Mouse (Mus musculus): ENCODE measurements around the gene Amh. TPM values are rescaled to one million over a fixed set of nuclear protein-coding genes. Genes with fewer than 3 reads are reported as not detected.

The Amh gene
- polyA plus RNA-seq, 1 experiment: 0.17 TPM

- Histone ChIP-seq H3K4me3 (ENCODE audit: insufficient read depth, low read depth, low read length) (no peak overlapping the region), H3K36me3 (ENCODE audit: control insufficient read depth, insufficient read depth, low read length) (no peaks in the 10 kb centered on the region), H3K27me3 (replicated peaks; ENCODE audit: control insufficient read depth, insufficient read depth, low read length) (no peaks in the 10 kb centered on the region), H3K4me1 (ENCODE audit: control insufficient read depth, insufficient read depth, low read length) (no peaks in the 10 kb centered on the region), H3K27ac (ENCODE audit: insufficient read depth, low read depth, low read length) (no peak overlapping the region)
- 43% methylated on average over 2 of the region's 2 CpGs for WGBS
- no peak for DNase-seq
- TF ChIP-seq CTCF (conservative IDR thresholded peaks at IDR 0.05; ENCODE audit: insufficient read depth, insufficient read length, low read depth, low read length) (no peak), POLR2A (IDR thresholded peaks at IDR 0.05; ENCODE audit: low read depth, low read length) (no peak)
Observed at GRCm38 (mm10) chr10:80837827-80838226, 32.8 kb downstream of the Amh start.

GRCm38 (mm10) chr10:80838346-80838912 lies 33.4 kb downstream of the Amh start:
- no peaks in the 10 kb centered on the region for H3K36me3 ChIP-seq (ENCODE audit: control insufficient read depth, insufficient read depth, low read length)
- no peaks in the 10 kb centered on the region for H3K27me3 ChIP-seq (replicated peaks; ENCODE audit: control insufficient read depth, insufficient read depth, low read length)
- WGBS: 75% methylated on average over 2 of the region's 2 CpGs
- H3K4me1 ChIP-seq (ENCODE audit: control insufficient read depth, insufficient read depth, low read length): no peaks in the 10 kb centered on the region
- H3K4me3 ChIP-seq (ENCODE audit: insufficient read depth, low read depth, low read length): no peak overlapping the region
- no peak for DNase-seq
- TF ChIP-seq POLR2A (IDR thresholded peaks at IDR 0.05; ENCODE audit: low read depth, low read length) (no peak), CTCF (conservative IDR thresholded peaks at IDR 0.05; ENCODE audit: insufficient read depth, insufficient read length, low read depth, low read length) (no peak)
- H3K27ac ChIP-seq (ENCODE audit: insufficient read depth, low read depth, low read length): no peak overlapping the region

DNA sequence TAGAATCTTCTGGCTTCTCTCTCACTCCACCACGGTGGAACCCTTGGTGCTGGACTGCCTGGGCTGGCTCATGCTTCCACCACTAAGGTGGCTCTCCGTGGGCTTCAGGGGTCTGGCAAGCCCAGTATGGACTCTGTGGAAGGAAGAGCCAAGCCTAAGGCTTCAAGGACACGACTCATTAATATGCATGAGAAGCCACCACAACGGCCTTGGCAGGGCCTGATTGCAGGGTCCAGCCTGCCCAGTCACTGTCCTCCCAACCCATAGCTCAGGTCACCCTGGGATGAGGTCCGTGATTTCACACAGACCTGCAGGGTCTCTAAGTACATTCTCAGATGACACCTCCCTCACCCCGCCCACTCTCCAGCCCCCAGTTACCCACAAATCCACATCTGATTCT lies 34.8 kb downstream of the Amh start:
- no peak overlapping the region for H3K27ac ChIP-seq (ENCODE audit: insufficient read depth, low read depth, low read length)
- H3K36me3 ChIP-seq (ENCODE audit: control insufficient read depth, insufficient read depth, low read length): no peaks in the 10 kb centered on the region
- DNase-seq: no peak
- no peaks in the 10 kb centered on the region for H3K4me1 ChIP-seq (ENCODE audit: control insufficient read depth, insufficient read depth, low read length)
- TF ChIP-seq CTCF (conservative IDR thresholded peaks at IDR 0.05; ENCODE audit: insufficient read depth, insufficient read length, low read depth, low read length) (no peak), POLR2A (IDR thresholded peaks at IDR 0.05; ENCODE audit: low read depth, low read length) (no peak)
- no peak overlapping the region for H3K4me3 ChIP-seq (ENCODE audit: insufficient read depth, low read depth, low read length)
- H3K27me3 ChIP-seq (replicated peaks; ENCODE audit: control insufficient read depth, insufficient read depth, low read length): no peaks in the 10 kb centered on the region; the same call in 1 of the 2 replicates
- 53% methylated on average over 6 of the region's 6 CpGs for WGBS

- 79% methylated on average over 2 of the region's 2 CpGs for WGBS
- no peak overlapping the region for H3K4me3 ChIP-seq (ENCODE audit: insufficient read depth, low read depth, low read length)
- no peaks in the 10 kb centered on the region for H3K36me3 ChIP-seq (ENCODE audit: control insufficient read depth, insufficient read depth, low read length)
- TF ChIP-seq CTCF (conservative IDR thresholded peaks at IDR 0.05; ENCODE audit: insufficient read depth, insufficient read length, low read depth, low read length): no peak
- no peak for TF ChIP-seq POLR2A (IDR thresholded peaks at IDR 0.05; ENCODE audit: low read depth, low read length)
- DNase-seq: no peak
- no peak overlapping the region for H3K27ac ChIP-seq (ENCODE audit: insufficient read depth, low read depth, low read length)
- H3K4me1 ChIP-seq (ENCODE audit: control insufficient read depth, insufficient read depth, low read length): no peaks in the 10 kb centered on the region
- no peaks in the 10 kb centered on the region; the same call in 1 of the 2 replicates for H3K27me3 ChIP-seq (replicated peaks; ENCODE audit: control insufficient read depth, insufficient read depth, low read length)
Observed at GRCm38 (mm10) chr10:80841685-80842084, 36.6 kb downstream of the Amh start.

DNA sequence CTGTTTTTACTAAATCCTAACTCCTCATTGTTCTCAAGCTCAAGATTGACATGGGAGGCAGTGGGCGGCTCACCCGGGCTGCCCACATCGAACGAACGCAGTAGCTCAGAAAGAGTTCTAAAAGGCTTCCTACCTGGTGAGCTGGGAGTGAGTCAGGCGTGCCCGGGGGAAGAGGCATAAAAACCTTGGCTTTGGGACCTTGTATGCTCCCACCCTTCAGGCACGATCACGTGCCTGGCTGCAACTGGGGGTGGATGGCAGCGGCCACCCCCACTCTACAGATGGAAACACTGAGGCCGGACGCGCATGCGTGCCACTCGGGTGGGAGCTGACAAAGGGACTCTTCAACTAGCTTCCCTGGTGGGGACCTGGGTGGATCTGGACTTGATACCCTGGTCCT lies 37.3 kb downstream of the Amh start:
- Histone ChIP-seq H3K36me3 (ENCODE audit: control insufficient read depth, insufficient read depth, low read length) (no peaks in the 10 kb centered on the region), H3K4me1 (ENCODE audit: control insufficient read depth, insufficient read depth, low read length) (no peaks in the 10 kb centered on the region), H3K4me3 (ENCODE audit: insufficient read depth, low read depth, low read length) (no peak overlapping the region), H3K27me3 (replicated peaks; ENCODE audit: control insufficient read depth, insufficient read depth, low read length) (no peaks in the 10 kb centered on the region; the same call in 1 of the 2 replicates), H3K27ac (ENCODE audit: insufficient read depth, low read depth, low read length) (no peak overlapping the region)
- WGBS: 77% methylated on average over 15 of the region's 15 CpGs
- no peak for DNase-seq
- no peak for TF ChIP-seq CTCF (conservative IDR thresholded peaks at IDR 0.05; ENCODE audit: insufficient read depth, insufficient read length, low read depth, low read length)
- TF ChIP-seq POLR2A (IDR thresholded peaks at IDR 0.05; ENCODE audit: low read depth, low read length): no peak

DNA sequence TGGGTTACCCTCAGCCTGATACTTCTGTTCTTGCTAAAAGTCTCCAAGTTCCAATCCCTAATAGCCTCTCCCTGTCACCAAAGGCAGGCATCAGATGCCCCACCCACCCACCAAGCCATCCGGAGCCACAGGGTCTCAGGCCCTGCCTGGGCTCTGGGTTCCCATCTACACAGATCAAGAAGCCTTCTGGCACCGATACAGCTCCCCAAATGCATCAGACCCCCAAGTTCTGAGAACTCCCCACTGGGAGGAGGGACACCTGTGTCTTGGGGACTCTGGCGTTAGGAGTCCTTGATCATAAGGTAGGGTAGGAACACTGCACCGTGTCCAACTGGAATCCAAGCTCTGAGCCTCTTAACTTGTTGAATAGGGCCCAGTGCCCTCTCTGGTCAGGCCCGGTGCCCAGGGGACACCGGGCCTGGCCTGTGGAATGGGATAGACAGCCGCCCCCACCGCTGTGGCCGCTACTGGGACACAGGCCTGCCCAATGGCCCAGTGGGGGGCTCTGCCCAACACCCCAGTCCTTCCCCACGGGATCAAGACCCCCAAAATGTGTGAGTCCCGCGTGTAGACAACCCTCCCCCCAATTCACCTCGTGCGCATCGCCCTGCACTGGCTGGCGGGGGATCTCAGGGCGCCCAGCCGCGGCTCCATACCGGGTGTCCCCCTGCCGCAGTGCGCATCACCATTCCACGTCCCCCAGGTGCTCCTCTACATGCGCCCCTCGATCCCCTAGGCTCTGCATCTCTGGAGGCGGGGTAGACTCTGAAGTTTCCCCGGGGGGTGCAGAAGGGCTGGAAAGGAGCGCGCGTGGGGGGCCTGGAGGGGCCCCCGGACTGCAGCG lies 38.3 kb downstream of the Amh start:
- WGBS: 12% methylated on average over 32 of the region's 32 CpGs
- H3K4me3 ChIP-seq (ENCODE audit: insufficient read depth, low read depth, low read length): no peak overlapping the region
- H3K27me3 ChIP-seq (replicated peaks; ENCODE audit: control insufficient read depth, insufficient read depth, low read length): no peaks in the 10 kb centered on the region; the same call in 1 of the 2 replicates
- H3K27ac ChIP-seq (ENCODE audit: insufficient read depth, low read depth, low read length): no peak overlapping the region
- TF ChIP-seq POLR2A (IDR thresholded peaks at IDR 0.05; ENCODE audit: low read depth, low read length): no peak
- no peak for TF ChIP-seq CTCF (conservative IDR thresholded peaks at IDR 0.05; ENCODE audit: insufficient read depth, insufficient read length, low read depth, low read length)
- no peaks in the 10 kb centered on the region for H3K36me3 ChIP-seq (ENCODE audit: control insufficient read depth, insufficient read depth, low read length)
- DNase-seq: no peak
- H3K4me1 ChIP-seq (ENCODE audit: control insufficient read depth, insufficient read depth, low read length): no peaks in the 10 kb centered on the region

GRCm38 (mm10) chr10:80843931-80844547 lies 39.0 kb downstream of the Amh start, which contains the start of gene Lingo3:
Gene Lingo3, minus strand, starts transcription at chr10:80844039.
- TF ChIP-seq CTCF (conservative IDR thresholded peaks at IDR 0.05; ENCODE audit: insufficient read depth, insufficient read length, low read depth, low read length) (no peak), POLR2A (IDR thresholded peaks at IDR 0.05; ENCODE audit: low read depth, low read length) (no peak)
- 4% methylated on average over 51 of the region's 51 CpGs for WGBS

More at GRCm38 (mm10) chr10:80843931-80844547, 39.0 kb downstream of the Amh start, which contains the start of gene Lingo3:
- Histone ChIP-seq H3K27ac (ENCODE audit: insufficient read depth, low read depth, low read length) (no peak within 1 kb of the TSS), H3K36me3 (ENCODE audit: control insufficient read depth, insufficient read depth, low read length) (no peaks in the 10 kb centered on the region), H3K27me3 (replicated peaks; ENCODE audit: control insufficient read depth, insufficient read depth, low read length) (no peaks in the 10 kb centered on the region; the same call in 1 of the 2 replicates), H3K4me3 (ENCODE audit: insufficient read depth, low read depth, low read length) (no peak within 1 kb of the TSS), H3K4me1 (ENCODE audit: control insufficient read depth, insufficient read depth, low read length) (no peaks in the 10 kb centered on the region)
- no peak for DNase-seq

All from kidney, adult 2 months (tissue).